In genomic region chr11:80142872-80143271, GRCm38 (mm10) we compare ENCODE assay signal across 8 mouse cellular contexts. TPM values are rescaled to one million over a fixed set of nuclear protein-coding genes. Genes with fewer than 3 reads are reported as not detected.
A peak's percentile ranks its signal among the peaks of the same experiment; 100 is the strongest.
DNase-seq lines count a peak whose midpoint lies in the region; ATAC-seq and TF ChIP-seq lines count a peak whose summit lies in the region.

No protein-coding gene starts in this region.

- no peak for TF ChIP-seq CTCF in MEL (IDR thresholded peaks at IDR 0.05 in 2 of 3, conservative IDR thresholded peaks at IDR 0.05 in 1 of 3; ENCODE audit: control insufficient read depth in 1 of 3, insufficient read depth in 1 of 3, low read depth in 2 of 3, low read length in 3 of 3, poor library complexity in 1 of 3, severe bottlenecking in 1 of 3)

- H3K9ac ChIP-seq in MEL (ENCODE audit: control insufficient read depth, low read depth, low read length, poor library complexity, severe bottlenecking), result peak overlapping the region; percentile 81
- 0 out of 2 replicates have a peak overlapping the region, but pooled peaks have one; percentile 86 for H3K9ac ChIP-seq in hindbrain, embryonic 15.5 days
- peak overlapping the region; percentile 89; the same call in 1 of the 2 replicates for H3K9ac ChIP-seq in midbrain, embryonic 12.5 days (replicated peaks)

- no peaks in the 10 kb centered on the region for H3K27me3 ChIP-seq in heart, embryonic 10.5 days (ENCODE audit: insufficient read depth, poor library complexity, severe bottlenecking)
- H3K27me3 ChIP-seq in MEL (ENCODE audit: control insufficient read depth in 1 of 2, insufficient read depth in 2 of 2, low read length in 2 of 2), result no peaks in the 10 kb centered on the region
- no peaks in the 10 kb centered on the region for H3K27me3 ChIP-seq in hindbrain, embryonic 15.5 days
- H3K27me3 ChIP-seq in midbrain, embryonic 12.5 days, result no peaks in the 10 kb centered on the region

- TF ChIP-seq POLR2A in MEL (IDR thresholded peaks at IDR 0.05; ENCODE audit: control insufficient read depth in 1 of 2, insufficient read depth in 1 of 2, low read depth in 1 of 2, low read length in 2 of 2, poor library complexity in 1 of 2), result no peak

- TF ChIP-seq EP300 in MEL (IDR thresholded peaks at IDR 0.05; ENCODE audit: low read depth in 1 of 2, low read length in 2 of 2), result no peak

- peaks cover 18% of the 10 kb centered on the region for H3K79me2 ChIP-seq in MEL (ENCODE audit: control insufficient read depth, insufficient read depth, low read length, poor library complexity)

- TF ChIP-seq RAD21 in MEL (IDR thresholded peaks at IDR 0.05; ENCODE audit: low read depth, low read length), result no peak

- H3K9me3 ChIP-seq in heart, embryonic 10.5 days, result no peaks in the 10 kb centered on the region
- H3K9me3 ChIP-seq in MEL (replicated peaks; ENCODE audit: insufficient read depth, low read length), result no peaks in the 10 kb centered on the region
- H3K9me3 ChIP-seq in hindbrain, embryonic 15.5 days, result no peaks in the 10 kb centered on the region
- no peaks in the 10 kb centered on the region for H3K9me3 ChIP-seq in midbrain, embryonic 12.5 days

- peak overlapping the region; percentile 75 for H3K4me3 ChIP-seq in heart, embryonic 10.5 days
- peak overlapping the region; percentile 77 to 78 for H3K4me3 ChIP-seq in MEL (ENCODE audit: control insufficient read depth in 1 of 2, insufficient read depth in 1 of 2, low read depth in 2 of 2, low read length in 2 of 2)
- H3K4me3 ChIP-seq in hindbrain, embryonic 15.5 days, result peak overlapping the region; percentile 90
- peak overlapping the region; percentile 87 for H3K4me3 ChIP-seq in midbrain, embryonic 12.5 days

- no peak for DNase-seq in heart, embryonic 10.5 days (ENCODE audit: low spot score)
- DNase-seq in heart, postnatal 4 days, result no peak
- DNase-seq in MEL (ENCODE audit: low read depth, low spot score), result no peak
- DNase-seq in adrenal gland, postnatal 10 days, result no peak
- DNase-seq in adrenal gland, postnatal 4 days (ENCODE audit: low spot score in 2 of 2), result no peak
- no peak for DNase-seq in kidney, adult 18-20 months

- peaks cover 11% of the 10 kb centered on the region for H3K4me1 ChIP-seq in heart, embryonic 10.5 days
- peaks cover 7 to 32% of the 10 kb centered on the region in 2 experiments; a peak in 3 of 4 replicates for H3K4me1 ChIP-seq in MEL (ENCODE audit: control insufficient read depth in 1 of 2, insufficient read depth in 2 of 2, low read length in 2 of 2)
- peaks cover 17% of the 10 kb centered on the region for H3K4me1 ChIP-seq in hindbrain, embryonic 15.5 days (replicated peaks)
- peaks cover 12% of the 10 kb centered on the region; the same call in 1 of the 2 replicates for H3K4me1 ChIP-seq in midbrain, embryonic 12.5 days

- 42% methylated on average over 8 of the region's 8 CpGs for WGBS in heart, embryonic 10.5 days
- WGBS in hindbrain, embryonic 15.5 days, result 52% methylated on average over 7 of the region's 8 CpGs
- 43% methylated on average over 8 of the region's 8 CpGs for WGBS in midbrain, embryonic 12.5 days

- peak; percentile 33; the same call in 1 of the 2 replicates for ATAC-seq in hindbrain, embryonic 15.5 days (ENCODE audit: low FRiP score, low read depth)
- no peak for ATAC-seq in midbrain, embryonic 12.5 days (ENCODE audit: low FRiP score, low read depth)

- H3K4me2 ChIP-seq in hindbrain, embryonic 15.5 days, result peak overlapping the region; percentile 64
- peak overlapping the region; percentile 76 for H3K4me2 ChIP-seq in midbrain, embryonic 12.5 days (replicated peaks)

- peaks cover 24% of the 10 kb centered on the region for H3K36me3 ChIP-seq in heart, embryonic 10.5 days
- peaks cover 2 to 24% of the 10 kb centered on the region in 2 experiments; a peak in 3 of 4 replicates for H3K36me3 ChIP-seq in MEL (ENCODE audit: control insufficient read depth in 1 of 2, insufficient read depth in 2 of 2, low read length in 2 of 2)
- H3K36me3 ChIP-seq in hindbrain, embryonic 15.5 days, result no peaks in the 10 kb centered on the region
- no peaks in the 10 kb centered on the region; the same call in 1 of the 2 replicates for H3K36me3 ChIP-seq in midbrain, embryonic 12.5 days

- H3K27ac ChIP-seq in heart, embryonic 10.5 days, result peak overlapping the region; percentile 94; the same call in 1 of the 2 replicates
- no peak overlapping the region for H3K27ac ChIP-seq in MEL (ENCODE audit: control insufficient read depth, low read depth, low read length)
- H3K27ac ChIP-seq in hindbrain, embryonic 15.5 days (replicated peaks), result no peak overlapping the region
- H3K27ac ChIP-seq in midbrain, embryonic 12.5 days (replicated peaks), result no peak overlapping the region

TF ChIP-seq in MEL, 35 proteins besides CTCF, POLR2A, EP300 and RAD21:
- no peak for TF ChIP-seq ZMIZ1 (IDR thresholded peaks at IDR 0.05; ENCODE audit: low read depth, low read length)
- TF ChIP-seq GATA1 (IDR thresholded peaks at IDR 0.05; ENCODE audit: low read depth, low read length), result no peak
- no peak for TF ChIP-seq BHLHE40 (IDR thresholded peaks at IDR 0.05; ENCODE audit: borderline replicate concordance, low read depth, low read length)
- TF ChIP-seq CHD1 (IDR thresholded peaks at IDR 0.05; ENCODE audit: low read depth, low read length), result no peak
- no peak for TF ChIP-seq MYC (IDR thresholded peaks at IDR 0.05; ENCODE audit: low read depth, low read length)
- no peak for TF ChIP-seq SMC3 (IDR thresholded peaks at IDR 0.05; ENCODE audit: low read depth, low read length)
- no peak for TF ChIP-seq MXI1 (IDR thresholded peaks at IDR 0.05; ENCODE audit: low read depth, low read length)

RNA-seq across cellular contexts. Expression of gene Tefm, which starts 0.9 kb away (rescaled TPM):
- polyA plus RNA-seq in heart, embryonic 10.5 days (2016; fragmentation: Nextera tagmentation; extraction: Ambion mirVana), result 35.4 and 36.6 TPM in 2 replicates
- total RNA-seq in heart, postnatal 4 days (2021), result 10 to 100 TPM; 19.1 to 19.5 TPM
- 30.0 and 33.9 TPM in 2 replicates for total RNA-seq in MEL (2012; rRNA removed)
- 10 to 100 TPM in 1 of 2 experiments, not detected in 1; 23.6 TPM for polyA plus RNA-seq in MEL (2012; ENCODE audit: insufficient read depth in 1 of 2, insufficient read length in 2 of 2, low read depth in 1 of 2, low replicate concordance in 2 of 2, missing spikeins in 1 of 2)
- 19.4 and 24.4 TPM in 2 replicates for polyA plus RNA-seq in hindbrain, embryonic 15.5 days (2015; fragmentation: Nextera tagmentation; extraction: Ambion mirVana)
- 31.6 and 33.2 TPM in 2 replicates for polyA plus RNA-seq in midbrain, embryonic 12.5 days (2016; fragmentation: Nextera tagmentation; extraction: Ambion mirVana)
- 10 to 100 TPM; 23.1 to 28.1 TPM for total RNA-seq in adrenal gland, postnatal 10 days (2021)
- 10 to 100 TPM; 20.9 to 22.8 TPM for total RNA-seq in adrenal gland, postnatal 4 days (2021)

RNA-seq across cellular contexts. Expression of gene Adap2, which starts 11.0 kb away (rescaled TPM):
- polyA plus RNA-seq in heart, embryonic 10.5 days (2016; fragmentation: Nextera tagmentation; extraction: Ambion mirVana), result 0.18 and 0.46 TPM in 2 replicates
- 1 to 10 TPM; 3.6 to 4.3 TPM for total RNA-seq in heart, postnatal 4 days (2021)
- total RNA-seq in MEL (2012; rRNA removed), result not detected in 2 replicates
- not detected for polyA plus RNA-seq in MEL (2012; ENCODE audit: insufficient read depth in 1 of 2, insufficient read length in 2 of 2, low read depth in 1 of 2, low replicate concordance in 2 of 2, missing spikeins in 1 of 2)
- polyA plus RNA-seq in hindbrain, embryonic 15.5 days (2015; fragmentation: Nextera tagmentation; extraction: Ambion mirVana), result 4.1 TPM in 2 replicates
- 1.6 and 2.7 TPM in 2 replicates for polyA plus RNA-seq in midbrain, embryonic 12.5 days (2016; fragmentation: Nextera tagmentation; extraction: Ambion mirVana)
- 10 to 100 TPM; 10.4 to 12.5 TPM for total RNA-seq in adrenal gland, postnatal 10 days (2021)
- 10 to 100 TPM; 11.4 to 14.3 TPM for total RNA-seq in adrenal gland, postnatal 4 days (2021)

RNA-seq across cellular contexts. Expression of gene Rnf135, which starts 40.8 kb away (rescaled TPM):
- polyA plus RNA-seq in heart, embryonic 10.5 days (2016; fragmentation: Nextera tagmentation; extraction: Ambion mirVana), result 8.8 and 9.4 TPM in 2 replicates
- total RNA-seq in heart, postnatal 4 days (2021), result 1 to 10 TPM; 5.2 to 8.5 TPM
- total RNA-seq in MEL (2012; rRNA removed), result 4.1 and 5.2 TPM in 2 replicates
- polyA plus RNA-seq in MEL (2012; ENCODE audit: insufficient read depth in 1 of 2, insufficient read length in 2 of 2, low read depth in 1 of 2, low replicate concordance in 2 of 2, missing spikeins in 1 of 2), result 1 to 10 TPM in 1 of 2 experiments, not detected in 1; 8.0 TPM
- polyA plus RNA-seq in hindbrain, embryonic 15.5 days (2015; fragmentation: Nextera tagmentation; extraction: Ambion mirVana), result 3.3 and 3.9 TPM in 2 replicates
- 3.0 and 4.5 TPM in 2 replicates for polyA plus RNA-seq in midbrain, embryonic 12.5 days (2016; fragmentation: Nextera tagmentation; extraction: Ambion mirVana)
- 10 to 100 TPM in 1 of 2 experiments, 1 to 10 TPM in 1; 6.9 to 11.0 TPM for total RNA-seq in adrenal gland, postnatal 10 days (2021)
- total RNA-seq in adrenal gland, postnatal 4 days (2021), result 10 to 100 TPM; 16.0 to 16.2 TPM

RNA-seq across cellular contexts. Expression of gene Atad5, which starts 53.7 kb away (rescaled TPM):
- polyA plus RNA-seq in heart, embryonic 10.5 days (2016; fragmentation: Nextera tagmentation; extraction: Ambion mirVana), result 8.4 and 11.0 TPM in 2 replicates
- 1 to 10 TPM; 8.2 to 8.8 TPM for total RNA-seq in heart, postnatal 4 days (2021)
- total RNA-seq in MEL (2012; rRNA removed), result 22.1 and 22.6 TPM in 2 replicates
- 10 to 100 TPM; 17.1 to 66.9 TPM for polyA plus RNA-seq in MEL (2012; ENCODE audit: insufficient read depth in 1 of 2, insufficient read length in 2 of 2, low read depth in 1 of 2, low replicate concordance in 2 of 2, missing spikeins in 1 of 2)
- 4.6 and 4.9 TPM in 2 replicates for polyA plus RNA-seq in hindbrain, embryonic 15.5 days (2015; fragmentation: Nextera tagmentation; extraction: Ambion mirVana)
- 13.8 and 14.5 TPM in 2 replicates for polyA plus RNA-seq in midbrain, embryonic 12.5 days (2016; fragmentation: Nextera tagmentation; extraction: Ambion mirVana)
- total RNA-seq in adrenal gland, postnatal 10 days (2021), result 1 to 10 TPM; 4.2 to 6.3 TPM
- total RNA-seq in adrenal gland, postnatal 4 days (2021), result 10 to 100 TPM; 10.1 to 10.8 TPM
